ENCODE assay signal across 14 mouse cellular contexts in the genomic region with DNA sequence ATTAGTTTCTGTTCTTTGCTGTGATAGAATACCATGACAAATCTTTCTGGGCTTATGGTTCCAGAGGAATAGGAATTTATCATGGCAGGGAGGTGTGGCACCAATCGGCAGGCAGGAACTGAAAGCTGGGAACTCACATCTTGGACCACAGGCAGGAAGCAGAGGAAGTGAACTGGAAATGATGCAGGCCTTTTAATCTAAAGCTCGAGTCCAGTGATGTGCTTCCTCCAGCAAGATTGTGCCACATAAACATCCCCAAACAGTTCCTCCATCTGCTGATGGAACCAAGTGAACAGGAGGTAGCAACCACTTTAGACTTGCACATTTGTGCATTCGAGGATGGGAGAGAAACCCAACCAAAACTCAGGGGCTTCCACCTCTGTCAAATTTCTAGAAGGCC. TPM values are rescaled to one million over a fixed set of nuclear protein-coding genes. Genes with fewer than 3 reads are reported as not detected.
DNase-seq lines count a peak whose midpoint lies in the region; ATAC-seq lines count a peak whose summit lies in the region.
"Had no signal": no experiment of that assay in that cellular context is flagged by ENCODE, and none has a peak within 500 bp of the region (broad histone marks: within the 10 kb centered on the region; RNA-seq: fewer than 3 reads in every experiment).

No protein-coding gene starts in this region.

- no peaks in the 10 kb centered on the region for H3K4me1 ChIP-seq in heart, embryonic 10.5 days
- H3K4me1 ChIP-seq: embryonic facial prominence, embryonic 13.5 days had no signal

- no peak overlapping the region for H3K27ac ChIP-seq in heart, embryonic 10.5 days
- H3K27ac ChIP-seq: embryonic facial prominence, embryonic 13.5 days had no signal

- H3K36me3 ChIP-seq in heart, embryonic 10.5 days = peaks cover 18% of the 10 kb centered on the region

- 56% methylated on average over 3 of the region's 3 CpGs for WGBS in heart, embryonic 10.5 days

- H3K4me3 ChIP-seq in heart, embryonic 10.5 days = no peak overlapping the region
- H3K4me3 ChIP-seq: embryonic facial prominence, embryonic 13.5 days had no signal

- peak; percentile 53 for ATAC-seq in CD4-positive, CD25-positive, alpha-beta regulatory T cell, adult 4 months
- ATAC-seq in hematopoietic stem cell, adult 5-6 weeks (replicated peaks in 1 of 2; ENCODE audit: insufficient read depth in 1 of 2, low FRiP score in 2 of 2, low TSS enrichment in 1 of 2, low read depth in 1 of 2, poor library complexity in 2 of 2, severe bottlenecking in 2 of 2) = peak; percentile 72 to 88

- H3K27me3 ChIP-seq in heart, embryonic 10.5 days (ENCODE audit: insufficient read depth, poor library complexity, severe bottlenecking) = no peaks in the 10 kb centered on the region
- H3K27me3 ChIP-seq: embryonic facial prominence, embryonic 13.5 days had no signal

- no peaks in the 10 kb centered on the region for H3K9me3 ChIP-seq in heart, embryonic 10.5 days
- H3K9me3 ChIP-seq: embryonic facial prominence, embryonic 13.5 days had no signal

- peak; percentile 27 to 47 for DNase-seq in heart, adult 9 months (ENCODE audit: low spot score in 2 of 2)
- no peak for DNase-seq in heart, embryonic 10.5 days (ENCODE audit: low spot score)
- peak; percentile 74 for DNase-seq in lung, postnatal 36 days
- no peak for DNase-seq in ovary, postnatal 14 days (ENCODE audit: low spot score)
- DNase-seq in right cerebral cortex, postnatal 25 days = no peak
- DNase-seq in ovary, postnatal 36 days (ENCODE audit: low spot score) = no peak
- DNase-seq: cerebellum, postnatal 14 days; kidney, adult 11 months; layer of hippocampus, adult 9-11 months; retina, postnatal 1 day had no signal

RNA-seq across cellular contexts. Expression of gene Klhl5, which starts 12.6 kb away (rescaled TPM):
- polyA plus RNA-seq in heart, embryonic 10.5 days (2016; fragmentation: Nextera tagmentation; extraction: Ambion mirVana) = 12.9 and 13.0 TPM in 2 replicates
- 1 to 10 TPM; 5.4 to 6.1 TPM for polyA plus RNA-seq in CD4-positive, CD25-positive, alpha-beta regulatory T cell, adult 4 months (2017; shearing (Covaris generic))
- 47.6 and 61.4 TPM in 2 replicates for total RNA-seq in hematopoietic stem cell, adult 5-6 weeks (2017)

RNA-seq across cellular contexts. Expression of gene Tmem156, which starts 28.0 kb away (rescaled TPM):
- 0.12 and 0.13 TPM in 2 replicates for polyA plus RNA-seq in heart, embryonic 10.5 days (2016; fragmentation: Nextera tagmentation; extraction: Ambion mirVana)
- 10 to 100 TPM; 21.5 to 26.1 TPM for polyA plus RNA-seq in CD4-positive, CD25-positive, alpha-beta regulatory T cell, adult 4 months (2017; shearing (Covaris generic))
- 1.1 and 14.1 TPM in 2 replicates for total RNA-seq in hematopoietic stem cell, adult 5-6 weeks (2017)
- polyA plus RNA-seq: C2C12 had no signal

Comparison
In these comparisons a context has a peak if more than half of its experiments do, and no peak if none do; other contexts are left out.
1. DNase-seq: peak in heart, adult 9 months (2 of 2) and lung, postnatal 36 days (single experiment); none in heart, embryonic 10.5 days (single experiment), ovary, postnatal 14 days (single experiment), right cerebral cortex, postnatal 25 days (single experiment) and ovary, postnatal 36 days (single experiment).
2. RNA of gene Tmem156, which starts 28.0 kb away (polyA plus RNA-seq): 21.5 to 26.1 TPM in CD4-positive, CD25-positive, alpha-beta regulatory T cell, adult 4 months; 0.12 to 0.13 TPM in heart, embryonic 10.5 days; every median in the first group is over 10 times any median in the second.